Mouse (Mus musculus) liver, embryonic 13.5 days (tissue): ENCODE measurements around the gene Nid1. TPM values are rescaled to one million over a fixed set of nuclear protein-coding genes. Genes with fewer than 3 reads are reported as not detected.
A peak's percentile ranks its signal among the peaks of the same experiment; 100 is the strongest.
"Not testable (repeated sequence)": the region's sequence is repeated elsewhere in the genome, so short reads cannot be mapped to it uniquely, and the experiment has no call there.

ENCODE experiments used
- ATAC-seq: fragments of 200-750 bp; cut with Nextera tagmentation; 2 replicates; pipeline ENCODE4 v1.8.0; 2017; ENCODE audit warnings: low read depth, mild to moderate bottlenecking, moderate number of reproducible peaks, moderate library complexity
- DNase-seq: peaks from one replicate; pipeline ENCODE4 v3.0.0; 2022
- H3K27ac ChIP-seq: fragments of 300-500 bp; sonication (generic); 2 replicates; pipeline ENCODE4 v1.5.1; 2015; ENCODE audit warnings: moderate library complexity, mild to moderate bottlenecking, inconsistent platforms
- H3K27me3 ChIP-seq: fragments of 300-500 bp; sonication (generic); 2 replicates; pipeline ENCODE4 v1.6.1; 2015; ENCODE audit warnings: mild to moderate bottlenecking, inconsistent platforms
- H3K36me3 ChIP-seq: fragments of 300-500 bp; sonication (generic); 2 replicates; pipeline ENCODE4 v1.6.1; 2015; ENCODE audit warnings: mild to moderate bottlenecking, inconsistent platforms
- H3K4me1 ChIP-seq: fragments of 300-500 bp; sonication (generic); replicated peaks from 2 replicates; pipeline ENCODE4 v1.6.1; 2015; ENCODE audit warnings: inconsistent platforms
- H3K4me2 ChIP-seq: fragments of 300-500 bp; sonication (generic); 2 replicates; pipeline ENCODE4 v1.6.1; 2015; ENCODE audit warnings: inconsistent platforms, mild to moderate bottlenecking, moderate library complexity
- H3K4me3 ChIP-seq: fragments of 300-500 bp; sonication (generic); replicated peaks from 2 replicates; pipeline ENCODE4 v1.5.1; 2015; ENCODE audit warnings: mild to moderate bottlenecking, inconsistent platforms
- H3K9ac ChIP-seq: fragments of 300-500 bp; sonication (generic); 2 replicates; pipeline ENCODE4 v1.6.1; 2015; ENCODE audit warnings: mild to moderate bottlenecking, inconsistent platforms
- H3K9me3 ChIP-seq: fragments of 300-500 bp; sonication (generic); replicated peaks from 2 replicates; pipeline ENCODE4 v1.6.1; 2016; ENCODE audit warnings: inconsistent platforms
- WGBS: fragments of 180-500 bp; shearing (Covaris S2); methylation state at CpG from one replicate; pipeline ENCODE4 v1.1.7; 2015; ENCODE audit not compliant: insufficient replicate concordance; 5-methylcytosine and 5-hydroxymethylcytosine counted together
- polyA plus RNA-seq: library from polyadenylated mRNA; unstranded; fragments of >200 nt; fragmentation: Nextera tagmentation; extraction: Ambion mirVana; gene quantifications from 2 replicates; pipeline ENCODE4 v1.2.1, GENCODE M21; 2015

Gene Nid1
- polyA plus RNA-seq, 1 experiment from 2014 or later, result 13.4 TPM

- not testable (repeated sequence) for H3K9ac ChIP-seq, H3K4me1 ChIP-seq, H3K9me3 ChIP-seq, DNase-seq, H3K4me2 ChIP-seq, H3K27ac ChIP-seq, H3K36me3 ChIP-seq, H3K27me3 ChIP-seq, H3K4me3 ChIP-seq, ATAC-seq
- WGBS, result 63% methylated on average over 2 of the region's 4 CpGs
These were observed 21.4 kb upstream of the Nid1 start for GRCm38 (mm10) chr13:13416007-13416337.

GRCm38 (mm10) chr13:13418859-13419258 lies 18.5 kb upstream of the Nid1 start:
- H3K4me3 ChIP-seq, H3K9me3 ChIP-seq, H3K27ac ChIP-seq, H3K4me1 ChIP-seq, ATAC-seq, H3K9ac ChIP-seq, H3K36me3 ChIP-seq, H3K4me2 ChIP-seq, DNase-seq, H3K27me3 ChIP-seq: not testable (repeated sequence)
- WGBS, result 77% methylated on average over 7 of the region's 12 CpGs

- 27% methylated on average over 1 of the region's 5 CpGs for WGBS
- not testable (repeated sequence) for H3K4me1 ChIP-seq, ATAC-seq, H3K36me3 ChIP-seq, H3K4me2 ChIP-seq, H3K27me3 ChIP-seq, DNase-seq, H3K27ac ChIP-seq, H3K9ac ChIP-seq, H3K9me3 ChIP-seq, H3K4me3 ChIP-seq
These were observed 14.1 kb upstream of the Nid1 start for GRCm38 (mm10) chr13:13423301-13423700.

GRCm38 (mm10) chr13:13436161-13436560 lies 1.2 kb upstream of the Nid1 start:
- WGBS, result 31% methylated on average over 5 of the region's 7 CpGs
- ATAC-seq, DNase-seq, H3K9me3 ChIP-seq, H3K36me3 ChIP-seq, H3K27me3 ChIP-seq, H3K4me2 ChIP-seq, H3K27ac ChIP-seq, H3K9ac ChIP-seq, H3K4me3 ChIP-seq, H3K4me1 ChIP-seq: not testable (repeated sequence)

- not testable (repeated sequence) for H3K4me1 ChIP-seq, H3K9ac ChIP-seq, H3K27ac ChIP-seq, H3K36me3 ChIP-seq, H3K27me3 ChIP-seq, H3K9me3 ChIP-seq
- under 1% methylated on average over 15 of the region's 28 CpGs for WGBS
- peak; percentile 34 for DNase-seq
- H3K4me2 ChIP-seq, result peak overlapping the region; percentile 47
- peak overlapping the region; percentile 27; the same call in 1 of the 2 replicates for H3K4me3 ChIP-seq
- ATAC-seq, result peak; percentile 90
These were observed 982 bp downstream of the Nid1 start for GRCm38 (mm10) chr13:13438112-13438953.

- not testable (repeated sequence) for H3K9me3 ChIP-seq, H3K27ac ChIP-seq, H3K4me1 ChIP-seq, DNase-seq, H3K36me3 ChIP-seq, H3K9ac ChIP-seq, ATAC-seq, H3K4me2 ChIP-seq, H3K4me3 ChIP-seq, H3K27me3 ChIP-seq
- 83% methylated on average over 5 of the region's 5 CpGs for WGBS
These were observed 8.2 kb downstream of the Nid1 start for GRCm38 (mm10) chr13:13445601-13446000.

- not testable (repeated sequence) for H3K27ac ChIP-seq, DNase-seq, H3K4me3 ChIP-seq, H3K9me3 ChIP-seq, H3K4me2 ChIP-seq, H3K9ac ChIP-seq, ATAC-seq, H3K36me3 ChIP-seq, H3K4me1 ChIP-seq, H3K27me3 ChIP-seq
- WGBS, result 46% methylated on average over 4 of the region's 4 CpGs
These were observed 9.5 kb downstream of the Nid1 start for GRCm38 (mm10) chr13:13446711-13447443.

GRCm38 (mm10) chr13:13449981-13450380 lies 12.6 kb downstream of the Nid1 start:
- not testable (repeated sequence) for H3K4me2 ChIP-seq, H3K36me3 ChIP-seq, H3K27me3 ChIP-seq, DNase-seq, H3K4me1 ChIP-seq, H3K9ac ChIP-seq, H3K9me3 ChIP-seq, ATAC-seq, H3K4me3 ChIP-seq, H3K27ac ChIP-seq
- 73% methylated on average over 12 of the region's 12 CpGs for whole genome bisulfite sequencing

GRCm38 (mm10) chr13:13450931-13451330 lies 13.6 kb downstream of the Nid1 start:
- not testable (repeated sequence) for H3K36me3 ChIP-seq, ATAC-seq, H3K27me3 ChIP-seq, H3K4me2 ChIP-seq, H3K9ac ChIP-seq, H3K4me3 ChIP-seq, H3K4me1 ChIP-seq, H3K9me3 ChIP-seq, DNase-seq, H3K27ac ChIP-seq
- 42% methylated on average over 1 of the region's 1 CpGs for WGBS

- WGBS, result 65% methylated on average over 6 of the region's 6 CpGs
- not testable (repeated sequence) for H3K36me3 ChIP-seq, DNase-seq, H3K9ac ChIP-seq, H3K27me3 ChIP-seq, H3K4me1 ChIP-seq, H3K4me2 ChIP-seq, H3K4me3 ChIP-seq, ATAC-seq, H3K27ac ChIP-seq, H3K9me3 ChIP-seq
These were observed 16.0 kb downstream of the Nid1 start for GRCm38 (mm10) chr13:13453332-13453731.

GRCm38 (mm10) chr13:13454249-13454648 lies 16.9 kb downstream of the Nid1 start:
- H3K27me3 ChIP-seq, H3K4me1 ChIP-seq, ATAC-seq, H3K9ac ChIP-seq, H3K4me2 ChIP-seq, H3K36me3 ChIP-seq, H3K9me3 ChIP-seq, DNase-seq, H3K4me3 ChIP-seq, H3K27ac ChIP-seq: not testable (repeated sequence)
- 70% methylated on average over 7 of the region's 7 CpGs for WGBS
